Mouse (Mus musculus) limb, embryonic 14.5 days (tissue): ENCODE data around the gene Id2. TPM values are rescaled to one million over a fixed set of nuclear protein-coding genes. Genes with fewer than 3 reads are reported as not detected.

ENCODE experiments used
- ATAC-seq: fragments of 200-750 bp; cut with Nextera tagmentation; 2 replicates; pipeline ENCODE4 v1.8.0; 2017; ENCODE audit warnings: low read depth, moderate number of reproducible peaks, moderate TSS enrichment; ENCODE audit not compliant: low FRiP score
- DNase-seq: peaks from one replicate; pipeline ENCODE4 v3.0.0-alpha.2; 2015; ENCODE audit warnings: low spot score
- H3K27ac ChIP-seq: fragments of 300-500 bp; sonication (generic); replicated peaks from 2 replicates; pipeline ENCODE4 v1.5.1; 2014; ENCODE audit warnings: low read depth, mild to moderate bottlenecking, low read length, moderate library complexity, mixed read lengths
- H3K27me3 ChIP-seq: fragments of 300-500 bp; sonication (generic); 2 replicates; pipeline ENCODE4 v1.6.1; 2014; ENCODE audit warnings: low read length, mixed read lengths; ENCODE audit not compliant: control insufficient read depth, insufficient read depth
- H3K36me3 ChIP-seq: fragments of 300-500 bp; sonication (generic); 2 replicates; pipeline ENCODE4 v1.6.1; 2014; ENCODE audit warnings: mild to moderate bottlenecking, low read length, moderate library complexity, mixed read lengths; ENCODE audit not compliant: control insufficient read depth, insufficient read depth
- H3K4me1 ChIP-seq: fragments of 300-500 bp; sonication (generic); 2 replicates; pipeline ENCODE4 v1.6.1; 2014; ENCODE audit warnings: antibody characterized with exemption, low read length, mixed read lengths; ENCODE audit not compliant: control insufficient read depth, insufficient read depth
- H3K4me2 ChIP-seq: fragments of 300-500 bp; sonication (generic); replicated peaks from 2 replicates; pipeline ENCODE4 v1.6.1; 2014; ENCODE audit warnings: low read depth, mild to moderate bottlenecking, low read length, moderate library complexity; ENCODE audit not compliant: severe bottlenecking
- H3K4me3 ChIP-seq: fragments of 300-500 bp; sonication (generic); replicated peaks from 2 replicates; pipeline ENCODE4 v1.5.1; 2014; ENCODE audit warnings: low read length
- H3K9ac ChIP-seq: fragments of 300-500 bp; sonication (generic); 2 replicates; pipeline ENCODE4 v1.6.1; 2014; ENCODE audit warnings: mild to moderate bottlenecking, low read depth, low read length, moderate library complexity; ENCODE audit not compliant: severe bottlenecking
- H3K9me3 ChIP-seq: fragments of 300-500 bp; sonication (generic); 2 replicates; pipeline ENCODE4 v1.6.1; 2016; ENCODE audit warnings: low read length; ENCODE audit not compliant: control insufficient read depth
- POLR2A ChIP-seq: fragments of 200-500 bp; IDR thresholded peaks from 2 replicates; pipeline ENCODE4 v1.8.0; 2012; ENCODE audit warnings: inconsistent platforms, mild to moderate bottlenecking, moderate library complexity, borderline replicate concordance; ENCODE audit not compliant: insufficient read depth, insufficient read length; ENCODE audit errors: extremely low read depth
- WGBS: fragments of 180-500 bp; shearing (Covaris S2); extraction: QIAGEN DNeasy Blood & Tissue Kit; methylation state at CpG from one replicate; pipeline ENCODE4 v1.1.7; 2014; 5-methylcytosine and 5-hydroxymethylcytosine counted together
- polyA plus RNA-seq, 2 experiments: library from polyadenylated mRNA; depleted of rRNA in 1 of 2; stranded (reverse) in 1 of 2; unstranded in 1 of 2; fragments of >200 nt; fragmentation: Nextera tagmentation in 1 of 2; extraction: Ambion mirVana in 1 of 2; gene quantifications; 2 replicates each; pipeline versions ENCODE4 v1.2.1 to v1.2.3; 2012 to 2014

The Id2 gene
- polyA plus RNA-seq, 2 experiments: 165 to 317 TPM

DNA sequence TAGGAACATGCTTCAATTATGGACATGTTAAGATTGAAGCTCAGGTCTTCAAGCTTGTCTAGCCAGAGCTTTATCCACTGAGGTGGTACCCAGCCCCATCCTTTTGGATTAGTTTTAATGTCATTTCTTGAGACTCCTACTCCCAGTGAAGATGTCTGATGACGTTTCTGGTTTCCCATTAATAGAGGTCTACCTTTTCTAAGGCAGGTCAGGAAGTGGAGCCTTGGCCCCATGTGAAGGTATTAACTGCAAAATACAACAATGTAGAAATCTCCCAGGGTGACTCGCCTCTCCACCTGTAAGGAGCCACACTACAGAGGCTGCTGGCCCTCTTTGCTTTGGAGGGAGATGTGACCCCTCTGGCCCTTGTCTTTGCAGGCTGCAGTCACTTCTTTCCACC is 19.2 kb upstream of the Id2 start:
- Histone ChIP-seq H3K9ac (no peak overlapping the region), H3K4me2 (no peak overlapping the region), H3K4me3 (no peak overlapping the region), H3K27me3 (no peaks in the 10 kb centered on the region), H3K36me3 (no peaks in the 10 kb centered on the region), H3K27ac (no peak overlapping the region), H3K4me1 (no peaks in the 10 kb centered on the region), H3K9me3 (no peaks in the 10 kb centered on the region)
- no peak for TF ChIP-seq POLR2A
- ATAC-seq: no peak
- WGBS: 87% methylated on average over 2 of the region's 2 CpGs
- DNase-seq: no peak

GRCm38 (mm10) chr12:25114426-25114825 is 17.5 kb upstream of the Id2 start:
- no peak for DNase-seq
- no peak overlapping the region for H3K4me3 ChIP-seq
- H3K9me3 ChIP-seq: no peaks in the 10 kb centered on the region
- H3K9ac ChIP-seq: no peak overlapping the region
- no peak for ATAC-seq
- H3K27me3 ChIP-seq: no peaks in the 10 kb centered on the region
- no peak overlapping the region for H3K27ac ChIP-seq
- no peaks in the 10 kb centered on the region for H3K36me3 ChIP-seq
- no peak overlapping the region for H3K4me2 ChIP-seq
- H3K4me1 ChIP-seq: no peaks in the 10 kb centered on the region
- TF ChIP-seq POLR2A: no peak
- 82% methylated on average over 1 of the region's 1 CpGs for WGBS

DNA sequence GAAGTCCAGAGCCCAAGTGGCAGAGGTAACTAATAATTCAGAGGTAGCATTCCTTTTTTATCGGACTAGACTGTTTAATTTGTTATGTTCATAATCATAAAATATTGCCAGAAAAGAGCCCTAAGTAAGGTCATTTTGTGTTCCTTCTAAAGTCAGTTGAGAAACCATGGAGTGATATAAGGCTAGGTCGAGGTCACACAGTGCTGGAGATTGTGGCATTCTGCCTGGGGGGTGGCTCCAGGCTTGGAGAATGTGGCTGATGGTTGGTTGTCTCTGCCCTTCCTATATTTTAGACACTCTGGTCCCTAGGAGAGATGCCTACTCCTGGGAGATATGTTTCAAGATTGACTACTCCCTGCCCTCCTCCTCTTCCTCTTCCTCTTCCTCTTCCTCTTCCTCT is 16.4 kb upstream of the Id2 start:
- H3K9ac ChIP-seq: no peak overlapping the region
- no peak for ATAC-seq
- 83% methylated on average over 2 of the region's 2 CpGs for WGBS
- no peak overlapping the region for H3K27ac ChIP-seq
- H3K4me1 ChIP-seq: no peaks in the 10 kb centered on the region
- no peak overlapping the region for H3K4me2 ChIP-seq
- H3K9me3 ChIP-seq: no peaks in the 10 kb centered on the region
- no peak for DNase-seq
- H3K27me3 ChIP-seq: no peaks in the 10 kb centered on the region
- no peak for TF ChIP-seq POLR2A
- no peak overlapping the region for H3K4me3 ChIP-seq
- no peaks in the 10 kb centered on the region for H3K36me3 ChIP-seq

GRCm38 (mm10) chr12:25112806-25113205 is 15.9 kb upstream of the Id2 start:
- ATAC-seq: no peak

GRCm38 (mm10) chr12:25110682-25111078 is 13.7 kb upstream of the Id2 start:
- Histone ChIP-seq H3K9me3 (no peaks in the 10 kb centered on the region), H3K36me3 (no peaks in the 10 kb centered on the region), H3K4me1 (no peaks in the 10 kb centered on the region), H3K9ac (no peak overlapping the region), H3K4me2 (no peak overlapping the region), H3K4me3 (no peak overlapping the region), H3K27ac (no peak overlapping the region), H3K27me3 (no peaks in the 10 kb centered on the region)
- DNase-seq (no peak), ATAC-seq (no peak)
- TF ChIP-seq POLR2A: no peak
- 89% methylated on average over 7 of the region's 7 CpGs for WGBS

More at GRCm38 (mm10) chr12:25112806-25113205, 15.9 kb upstream of the Id2 start:
- no peak overlapping the region for H3K9ac ChIP-seq
- H3K36me3 ChIP-seq: no peaks in the 10 kb centered on the region
- H3K4me1 ChIP-seq: no peaks in the 10 kb centered on the region
- no peak for DNase-seq
- H3K27ac ChIP-seq: no peak overlapping the region
- no peaks in the 10 kb centered on the region for H3K9me3 ChIP-seq
- H3K4me3 ChIP-seq: no peak overlapping the region
- no peak for TF ChIP-seq POLR2A
- H3K4me2 ChIP-seq: no peak overlapping the region
- 96% methylated on average over 2 of the region's 2 CpGs for WGBS
- no peaks in the 10 kb centered on the region for H3K27me3 ChIP-seq
